Mouse (Mus musculus) liver, embryonic 11.5 days (tissue): Measurements from ENCODE around the gene Crygd. TPM values are rescaled to one million over a fixed set of nuclear protein-coding genes. Genes with fewer than 3 reads are reported as not detected.
"Not testable (repeated sequence)": the region's sequence is repeated elsewhere in the genome, so short reads cannot be mapped to it uniquely, and the experiment has no call there.

ENCODE experiments used
- ATAC-seq: fragments of 200-750 bp; cut with Nextera tagmentation; replicated peaks from 2 replicates; pipeline ENCODE4 v1.8.0; 2017; ENCODE audit warnings: moderate number of reproducible peaks, mild to moderate bottlenecking, moderate TSS enrichment, moderate library complexity; ENCODE audit not compliant: low FRiP score
- DNase-seq: peaks from one replicate; pipeline ENCODE4 v3.0.0-alpha.2; 2017; ENCODE audit warnings: low spot score
- H3K27ac ChIP-seq: fragments of 300-500 bp; sonication (generic); 2 replicates; pipeline ENCODE4 v1.5.1; 2014; ENCODE audit warnings: mild to moderate bottlenecking, low read depth, low read length, control low read depth
- H3K27me3 ChIP-seq: fragments of 300-500 bp; sonication (generic); replicated peaks from 2 replicates; pipeline ENCODE4 v1.6.1; 2014; ENCODE audit warnings: low read length, mixed read lengths; ENCODE audit not compliant: control insufficient read depth, insufficient read depth
- H3K36me3 ChIP-seq: fragments of 300-500 bp; sonication (generic); 2 replicates; pipeline ENCODE4 v1.6.1; 2014; ENCODE audit warnings: mild to moderate bottlenecking, low read length, moderate library complexity, mixed read lengths; ENCODE audit not compliant: control insufficient read depth, insufficient read depth
- H3K4me1 ChIP-seq: fragments of 300-500 bp; sonication (generic); replicated peaks from 2 replicates; pipeline ENCODE4 v1.6.1; 2014; ENCODE audit warnings: low read length, mixed read lengths; ENCODE audit not compliant: control insufficient read depth, insufficient read depth
- H3K4me2 ChIP-seq: fragments of 300-500 bp; sonication (generic); 2 replicates; pipeline ENCODE4 v1.6.1; 2014; ENCODE audit warnings: mild to moderate bottlenecking, control low read depth, moderate library complexity
- H3K4me3 ChIP-seq: fragments of 300-500 bp; sonication (generic); 2 replicates; pipeline ENCODE4 v1.5.1; 2014; ENCODE audit warnings: low read depth, low read length, control low read depth
- H3K9ac ChIP-seq: fragments of 300-500 bp; sonication (generic); 2 replicates; pipeline ENCODE4 v1.6.1; 2014; ENCODE audit warnings: low read depth, low read length, control low read depth
- H3K9me3 ChIP-seq: fragments of 300-500 bp; sonication (generic); 2 replicates; pipeline ENCODE4 v1.6.1; 2016; ENCODE audit warnings: low read length, inconsistent platforms, mixed read lengths; ENCODE audit not compliant: control insufficient read depth
- WGBS: fragments of 180-500 bp; shearing (Covaris S2); extraction: QIAGEN DNeasy Blood & Tissue Kit; methylation state at CpG from one replicate; pipeline ENCODE4 v1.1.7; 2014; 5-methylcytosine and 5-hydroxymethylcytosine counted together
- polyA plus RNA-seq: library from polyadenylated mRNA; unstranded; fragments of >200 nt; fragmentation: Nextera tagmentation; extraction: Ambion mirVana; gene quantifications from 2 replicates; pipeline ENCODE4 v1.2.1, GENCODE M21; 2014

Gene Crygd
- polyA plus RNA-seq, 1 experiment from 2014 or later: not detected

- DNase-seq (no peak), ATAC-seq (no peak)
- Histone ChIP-seq H3K27ac (no peak overlapping the region), H3K4me3 (no peak overlapping the region), H3K9ac (no peak overlapping the region), H3K9me3 (no peaks in the 10 kb centered on the region), H3K27me3 (no peaks in the 10 kb centered on the region), H3K4me1 (no peaks in the 10 kb centered on the region), H3K4me2 (no peak overlapping the region), H3K36me3 (no peaks in the 10 kb centered on the region)
- 71% methylated on average over 7 of the region's 7 CpGs for WGBS
Measured at GRCm38 (mm10) chr1:65051696-65052095, 11.6 kb downstream of the Crygd start.

GRCm38 (mm10) chr1:65050952-65051351 is 12.3 kb downstream of the Crygd start, which contains the start of gene Cryge:
Gene Cryge (minus strand): TSS chr1:65051149.
- H3K4me1 ChIP-seq, H3K4me3 ChIP-seq, DNase-seq, H3K9ac ChIP-seq, H3K36me3 ChIP-seq, H3K27ac ChIP-seq, ATAC-seq, H3K4me2 ChIP-seq, H3K27me3 ChIP-seq, H3K9me3 ChIP-seq: not testable (repeated sequence)
- 76% methylated on average over 10 of the region's 12 CpGs for WGBS

DNA sequence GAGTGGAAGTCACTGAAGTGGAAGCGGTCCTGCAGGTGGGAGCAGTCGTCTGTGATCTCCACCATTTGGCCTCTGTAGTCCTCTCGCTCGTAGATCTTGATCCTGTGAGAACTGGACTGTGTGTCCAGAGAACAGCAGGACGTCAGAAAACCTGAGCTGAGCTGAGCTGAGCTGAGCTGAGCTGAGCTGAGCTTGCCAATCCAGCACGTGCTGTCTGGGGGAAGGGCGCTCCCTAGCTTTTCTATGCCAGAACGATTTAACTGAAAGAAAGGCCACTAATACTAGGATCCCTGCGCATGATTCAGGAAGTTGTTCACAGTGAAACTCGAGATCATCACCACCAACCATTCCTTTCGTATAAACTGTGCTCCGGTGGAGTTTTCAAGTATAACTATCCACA is 14.5 kb downstream of the Crygd start:
- no peak for DNase-seq
- no peaks in the 10 kb centered on the region for H3K4me1 ChIP-seq
- 70% methylated on average over 12 of the region's 12 CpGs for WGBS
- no peak overlapping the region for H3K4me2 ChIP-seq
- H3K9ac ChIP-seq: no peak overlapping the region
- no peaks in the 10 kb centered on the region for H3K9me3 ChIP-seq
- no peak overlapping the region for H3K27ac ChIP-seq
- H3K4me3 ChIP-seq: no peak overlapping the region
- no peaks in the 10 kb centered on the region for H3K27me3 ChIP-seq
- H3K36me3 ChIP-seq: no peaks in the 10 kb centered on the region
- ATAC-seq: no peak

GRCm38 (mm10) chr1:65046401-65047109 is 16.7 kb downstream of the Crygd start:
- no peak for ATAC-seq
- Histone ChIP-seq H3K4me2 (no peak overlapping the region), H3K9me3 (no peaks in the 10 kb centered on the region), H3K27me3 (no peaks in the 10 kb centered on the region), H3K4me3 (no peak overlapping the region), H3K36me3 (no peaks in the 10 kb centered on the region), H3K27ac (no peak overlapping the region), H3K9ac (no peak overlapping the region), H3K4me1 (no peaks in the 10 kb centered on the region)
- no peak for DNase-seq
- WGBS: 29% methylated on average over 8 of the region's 8 CpGs

GRCm38 (mm10) chr1:65043433-65043832 is 19.8 kb downstream of the Crygd start:
- Histone ChIP-seq H3K9me3 (no peaks in the 10 kb centered on the region), H3K36me3 (no peaks in the 10 kb centered on the region), H3K27ac (no peak overlapping the region), H3K9ac (no peak overlapping the region), H3K27me3 (no peaks in the 10 kb centered on the region), H3K4me3 (no peak overlapping the region), H3K4me1 (no peaks in the 10 kb centered on the region), H3K4me2 (no peak overlapping the region)
- no peak for DNase-seq
- no peak for ATAC-seq
- WGBS: 68% methylated on average over 2 of the region's 2 CpGs

DNA sequence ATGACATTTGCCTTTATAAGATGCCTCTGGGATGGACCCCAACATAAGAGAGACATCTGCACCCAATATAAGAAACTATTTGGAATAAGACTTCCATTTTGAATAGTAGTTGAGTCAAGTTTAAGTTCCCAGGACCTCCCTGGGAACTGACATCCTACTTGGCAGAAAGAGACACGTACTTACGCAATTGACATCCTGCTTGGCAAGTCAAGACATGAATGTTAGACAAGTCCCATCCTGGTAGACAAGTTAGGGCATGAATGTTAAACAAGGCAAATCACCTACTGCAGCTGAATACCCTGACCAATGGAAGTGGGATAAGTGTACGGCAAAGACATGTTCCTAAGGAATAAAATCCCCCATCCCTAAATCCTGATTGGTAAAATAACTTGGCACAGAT is 21.4 kb downstream of the Crygd start:
- no peak overlapping the region for H3K27ac ChIP-seq
- H3K4me2 ChIP-seq: no peak overlapping the region
- no peak for DNase-seq
- H3K9ac ChIP-seq: no peak overlapping the region
- no peaks in the 10 kb centered on the region for H3K9me3 ChIP-seq
- H3K27me3 ChIP-seq: no peaks in the 10 kb centered on the region
- WGBS: 83% methylated on average over 3 of the region's 3 CpGs
- no peak overlapping the region for H3K4me3 ChIP-seq
- H3K4me1 ChIP-seq: no peaks in the 10 kb centered on the region
- H3K36me3 ChIP-seq: no peaks in the 10 kb centered on the region
- ATAC-seq: no peak

DNA sequence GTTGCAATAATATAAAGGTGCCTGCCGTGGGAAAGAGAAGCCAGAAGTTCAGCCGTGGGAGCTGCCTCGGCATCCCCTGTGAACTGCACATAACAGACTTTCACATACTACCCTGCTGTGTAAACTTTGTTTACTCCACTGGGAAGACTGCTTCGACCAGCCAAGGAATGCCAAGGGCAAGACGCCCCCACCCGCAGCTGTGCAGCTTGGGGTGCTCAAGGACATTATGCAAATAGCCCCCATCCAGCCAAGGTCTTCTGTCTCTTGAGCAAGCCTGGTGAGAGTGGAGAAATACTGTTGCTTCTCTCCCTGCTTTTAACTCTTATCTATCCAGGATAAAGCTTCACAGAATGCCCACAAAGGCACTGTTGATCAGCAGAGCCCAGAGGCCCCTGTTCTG is 22.4 kb downstream of the Crygd start:
- no peaks in the 10 kb centered on the region for H3K36me3 ChIP-seq
- no peak overlapping the region for H3K27ac ChIP-seq
- WGBS: 66% methylated on average over 6 of the region's 6 CpGs
- DNase-seq: no peak
- H3K27me3 ChIP-seq: no peaks in the 10 kb centered on the region
- no peaks in the 10 kb centered on the region for H3K9me3 ChIP-seq
- H3K9ac ChIP-seq: no peak overlapping the region
- H3K4me1 ChIP-seq: no peaks in the 10 kb centered on the region
- H3K4me2 ChIP-seq: no peak overlapping the region
- no peak for ATAC-seq
- no peak overlapping the region for H3K4me3 ChIP-seq

- no peak overlapping the region for H3K9ac ChIP-seq
- no peak for ATAC-seq
Measured at GRCm38 (mm10) chr1:65039679-65040078, 23.6 kb downstream of the Crygd start.

DNA sequence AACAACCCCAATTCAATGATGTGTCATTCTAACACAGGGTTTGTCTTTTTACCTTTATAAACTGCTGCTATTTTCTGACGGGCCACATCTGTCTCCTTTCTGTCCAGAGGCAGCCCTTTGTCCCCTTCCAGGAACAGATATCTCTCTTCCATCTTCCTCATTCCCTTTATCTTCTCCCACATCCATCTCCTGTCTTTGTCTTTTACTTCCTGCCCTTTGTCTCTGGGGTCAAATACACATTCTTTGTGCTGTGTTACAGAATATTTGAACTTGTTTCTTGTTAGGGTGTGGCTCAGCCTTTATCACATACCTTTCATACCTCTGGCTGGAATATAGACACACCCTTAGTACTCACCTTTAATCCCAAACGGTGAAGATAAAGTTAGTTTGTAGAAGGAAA is 25.7 kb downstream of the Crygd start:
- no peaks in the 10 kb centered on the region for H3K27me3 ChIP-seq
- H3K9ac ChIP-seq: no peak overlapping the region
- no peaks in the 10 kb centered on the region for H3K4me1 ChIP-seq
- no peaks in the 10 kb centered on the region for H3K9me3 ChIP-seq
- H3K27ac ChIP-seq: no peak overlapping the region
- 36% methylated on average over 2 of the region's 2 CpGs for WGBS
- H3K4me3 ChIP-seq: no peak overlapping the region
- H3K4me2 ChIP-seq: no peak overlapping the region
- ATAC-seq (no peak), DNase-seq (no peak)
- no peaks in the 10 kb centered on the region for H3K36me3 ChIP-seq

More at GRCm38 (mm10) chr1:65039679-65040078, 23.6 kb downstream of the Crygd start:
- Histone ChIP-seq H3K4me2 (no peak overlapping the region), H3K9me3 (no peaks in the 10 kb centered on the region), H3K27ac (no peak overlapping the region), H3K4me1 (no peaks in the 10 kb centered on the region), H3K4me3 (no peak overlapping the region), H3K27me3 (no peaks in the 10 kb centered on the region), H3K36me3 (no peaks in the 10 kb centered on the region)
- DNase-seq: no peak
- 71% methylated on average over 3 of the region's 3 CpGs for WGBS
